Mouse (Mus musculus): ENCODE results near the gene Myof.

DNA sequence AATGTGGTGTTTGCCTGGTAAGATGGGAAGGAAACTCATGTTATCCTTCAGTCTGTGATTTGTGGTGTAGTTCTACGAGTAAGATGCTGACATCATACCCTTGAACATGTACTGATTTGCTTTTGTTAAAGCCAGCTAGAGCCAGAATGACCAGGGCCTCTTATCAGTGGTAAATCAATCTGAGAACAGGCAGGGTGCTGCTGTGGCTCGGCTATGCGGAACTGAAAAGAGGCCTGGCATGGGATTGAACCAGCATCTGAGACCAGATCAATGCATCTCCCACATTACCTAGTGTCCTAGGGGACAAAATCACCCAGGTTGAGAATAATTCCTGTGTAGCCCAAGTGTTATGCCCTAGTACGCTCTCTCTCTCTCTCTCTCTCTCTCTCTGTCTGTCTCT, 40.6 kb downstream of the Myof start:
- TF ChIP-seq CTCF (IDR thresholded peaks at IDR 0.05; ENCODE audit: control insufficient read depth, insufficient read depth, insufficient replicate concordance, low read depth, low read length), result no peak
- no peak for TF ChIP-seq POLR2A (IDR thresholded peaks at IDR 0.05; ENCODE audit: control insufficient read depth, low read depth, low read length)
